Mouse (Mus musculus): ENCODE measurements around the gene Gm3336.
A peak's percentile ranks its signal among the peaks of the same experiment; 100 is the strongest.

Gene Gm3336

GRCm38 (mm10) chr8:70695318-70696018 is 22.9 kb upstream of the Gm3336 start:
- no peak for DNase-seq (ENCODE audit: low spot score in 2 of 2)

GRCm38 (mm10) chr8:70696019-70696885 is 22.1 kb upstream of the Gm3336 start:
- DNase-seq (ENCODE audit: low spot score in 2 of 2), result peak in 1 of 2 experiments; percentile 73

- no peak for DNase-seq (ENCODE audit: low spot score in 2 of 2)
Measured at GRCm38 (mm10) chr8:70696946-70697345, 21.4 kb upstream of the Gm3336 start.

GRCm38 (mm10) chr8:70697366-70698250 is 20.7 kb upstream of the Gm3336 start:
- DNase-seq (ENCODE audit: low spot score in 2 of 2), result no peak

- DNase-seq (ENCODE audit: low spot score in 2 of 2), result peak; percentile 98 to 99
Measured at GRCm38 (mm10) chr8:70698310-70699109, 19.8 kb upstream of the Gm3336 start, which contains the start of gene Jund. Gene Jund (plus strand): TSS chr8:70698949.

GRCm38 (mm10) chr8:70699116-70699833 is 19.1 kb upstream of the Gm3336 start:
- DNase-seq (ENCODE audit: low spot score in 2 of 2), result peak in 1 of 2 experiments; percentile 58

GRCm38 (mm10) chr8:70699834-70700554 is 18.3 kb upstream of the Gm3336 start:
- peak; percentile 73 to 85 for DNase-seq (ENCODE audit: low spot score in 2 of 2)

- DNase-seq (ENCODE audit: low spot score in 2 of 2), result peak; percentile 67 to 83
Measured at GRCm38 (mm10) chr8:70700555-70700922, 17.8 kb upstream of the Gm3336 start.

GRCm38 (mm10) chr8:70701048-70701981 is 17.0 kb upstream of the Gm3336 start:
- no peak for DNase-seq (ENCODE audit: low spot score in 2 of 2)

GRCm38 (mm10) chr8:70701982-70702841 is 16.1 kb upstream of the Gm3336 start:
- no peak for DNase-seq (ENCODE audit: low spot score in 2 of 2)

GRCm38 (mm10) chr8:70702842-70703182 is 15.5 kb upstream of the Gm3336 start:
- no peak for DNase-seq (ENCODE audit: low spot score in 2 of 2)

GRCm38 (mm10) chr8:70703287-70703686 is 15.1 kb upstream of the Gm3336 start, which contains the start of gene Iqcn:
Gene Iqcn (plus strand): TSS chr8:70703457.
- DNase-seq (ENCODE audit: low spot score in 2 of 2), result no peak

GRCm38 (mm10) chr8:70708281-70708680 is 10.1 kb upstream of the Gm3336 start:
- no peak for DNase-seq (ENCODE audit: low spot score in 2 of 2)

- no peak for DNase-seq (ENCODE audit: low spot score in 2 of 2)
Measured at GRCm38 (mm10) chr8:70709794-70710193, 8.5 kb upstream of the Gm3336 start.

- no peak for DNase-seq (ENCODE audit: low spot score in 2 of 2)
Measured at GRCm38 (mm10) chr8:70710296-70710695, 8.0 kb upstream of the Gm3336 start.

GRCm38 (mm10) chr8:70711041-70711440 is 7.3 kb upstream of the Gm3336 start:
- no peak for DNase-seq (ENCODE audit: low spot score in 2 of 2)

GRCm38 (mm10) chr8:70713991-70714390 is 4.4 kb upstream of the Gm3336 start:
- DNase-seq (ENCODE audit: low spot score in 2 of 2), result no peak

GRCm38 (mm10) chr8:70715086-70715485 is 3.3 kb upstream of the Gm3336 start:
- DNase-seq (ENCODE audit: low spot score in 2 of 2), result no peak
